Mouse (Mus musculus): ENCODE measurements at regions not wholly inside any gene's neighbourhood (a gene's known extent, or its start where the extent isn't known, plus 50 kb on each side); places are given as distances from the start of the nearest gene placed in this dataset.

DNA sequence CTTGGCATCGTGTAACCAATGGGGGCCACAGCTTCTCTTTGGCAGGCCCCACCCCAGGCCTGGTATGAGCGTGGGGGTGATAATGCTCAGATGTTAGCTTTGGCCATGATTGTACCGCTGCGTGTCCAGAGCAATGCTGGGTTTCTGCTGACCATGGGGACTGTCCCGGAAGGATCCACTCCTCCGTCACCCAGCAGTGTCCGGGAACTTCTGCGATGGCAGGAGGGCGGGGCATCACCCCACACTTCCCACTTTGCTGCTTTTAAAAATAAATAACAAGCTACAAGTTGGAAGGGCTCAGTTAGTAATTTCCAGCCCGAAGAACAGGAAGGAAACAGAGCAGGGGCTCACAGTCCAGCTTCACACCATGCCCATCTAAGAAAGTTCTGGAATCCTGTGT, 116.7 kb upstream of the Ptpn1 start:
- DNase-seq: no peak

DNA sequence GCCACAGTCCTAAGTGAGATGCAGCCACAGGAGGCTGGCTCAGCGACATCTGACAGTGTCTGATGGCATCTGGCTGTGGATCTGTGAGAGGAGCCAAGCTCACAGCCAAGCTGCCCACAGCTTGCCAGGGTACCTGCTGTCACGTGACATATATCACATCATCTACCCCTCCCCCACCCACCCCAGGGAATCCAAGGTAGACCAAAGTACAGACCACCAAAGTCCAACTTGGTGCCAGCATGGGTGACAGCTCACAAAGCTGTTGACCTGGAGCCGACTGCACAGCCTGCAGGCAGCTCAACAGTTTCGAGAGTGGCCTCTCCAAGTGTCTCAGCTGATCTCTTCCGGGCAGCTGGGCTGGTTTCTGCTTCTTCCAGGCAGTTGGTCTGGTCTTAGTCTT, 119.6 kb upstream of the Tmem189 start:
- DNase-seq: peak; percentile 47

DNA sequence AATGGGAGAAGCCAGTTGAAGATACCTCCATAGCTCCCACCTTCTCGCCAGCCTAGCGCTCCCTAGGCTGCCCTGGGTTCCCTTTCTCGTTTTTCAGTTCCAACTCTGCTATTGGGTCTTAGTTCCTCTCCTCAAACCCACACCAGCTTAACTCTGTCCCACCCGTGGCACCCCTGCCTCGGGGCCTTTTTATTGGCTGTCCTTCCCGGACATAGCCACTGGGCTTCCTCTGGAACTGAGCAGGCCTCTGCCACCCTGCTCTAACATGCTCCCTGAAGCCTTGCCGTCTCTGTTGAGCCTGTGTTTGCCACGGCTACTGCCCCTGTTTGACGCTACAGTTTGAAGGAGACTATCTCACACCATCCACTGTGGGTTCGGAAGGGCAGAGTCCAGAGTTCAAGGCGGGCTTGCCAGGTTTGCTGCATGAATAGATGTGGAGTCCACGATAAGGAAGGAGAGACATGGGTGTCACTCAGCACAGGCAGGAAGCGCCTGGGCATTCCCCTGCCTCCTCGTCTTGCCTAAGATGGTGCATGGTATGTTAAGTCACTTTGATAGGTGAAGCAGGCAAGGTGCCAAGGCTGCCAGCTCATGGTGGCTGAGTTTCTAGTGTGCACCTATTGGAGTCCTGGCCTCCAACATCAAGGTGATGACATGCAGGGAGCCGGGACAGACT, 116.1 kb upstream of the Tmem189 start:
- peak; percentile 82 for DNase-seq

DNA sequence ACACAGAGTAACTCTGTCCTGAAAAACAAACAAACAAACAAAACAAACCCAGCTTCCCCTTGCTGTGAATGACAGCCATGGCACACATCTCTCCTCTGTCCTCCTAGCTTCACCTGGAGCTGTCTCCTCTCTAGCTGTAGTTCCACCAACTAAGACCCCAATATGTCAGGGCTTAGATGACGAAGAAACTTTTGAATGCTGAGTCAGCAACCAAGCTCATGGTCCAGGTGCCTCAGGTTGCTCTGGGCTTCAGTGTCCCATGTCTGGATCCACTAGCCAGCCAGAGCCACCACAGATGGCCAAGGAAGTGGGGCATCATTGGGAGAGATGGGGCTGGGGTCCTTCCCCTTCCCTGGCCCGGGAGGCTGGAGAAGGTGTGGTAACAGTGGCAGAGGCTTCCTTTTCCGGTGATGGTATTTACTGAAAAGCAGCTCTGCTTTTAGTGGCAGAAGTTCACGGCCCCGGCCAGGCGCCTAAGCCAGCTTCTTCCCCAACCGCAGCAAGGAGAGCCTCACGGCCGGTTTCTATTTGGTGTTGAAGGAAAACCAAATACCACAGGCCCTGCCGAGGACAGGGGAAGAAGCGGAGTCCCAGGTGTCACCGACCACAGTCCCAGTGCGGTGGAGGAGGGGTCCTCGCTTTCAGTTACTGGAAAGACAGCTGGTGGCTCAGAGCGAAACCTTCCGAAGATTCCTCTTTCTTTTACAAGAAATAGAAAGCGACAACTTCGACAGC, 115.0 kb upstream of the Tmem189 start:
- DNase-seq: no peak

DNA sequence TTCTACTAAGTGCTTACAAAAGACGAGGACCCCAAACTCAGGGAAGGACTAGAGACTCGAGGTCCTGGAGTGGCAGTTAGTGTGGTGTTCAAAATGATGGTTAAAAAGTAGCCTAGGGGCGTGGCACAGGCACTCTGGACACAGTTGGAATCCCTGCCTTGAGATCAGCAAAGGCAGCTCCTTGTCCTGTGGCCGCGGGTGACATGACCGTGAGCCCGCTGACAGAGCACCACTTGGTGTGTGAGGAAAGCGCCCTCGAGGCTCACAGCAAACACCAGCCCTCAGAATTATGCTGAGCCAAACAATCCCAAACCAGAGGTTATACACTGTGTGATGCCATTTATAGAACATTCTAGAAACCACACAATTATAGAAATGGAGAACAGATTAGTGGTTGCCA, 112.9 kb upstream of the Tmem189 start:
- DNase-seq: no peak

DNA sequence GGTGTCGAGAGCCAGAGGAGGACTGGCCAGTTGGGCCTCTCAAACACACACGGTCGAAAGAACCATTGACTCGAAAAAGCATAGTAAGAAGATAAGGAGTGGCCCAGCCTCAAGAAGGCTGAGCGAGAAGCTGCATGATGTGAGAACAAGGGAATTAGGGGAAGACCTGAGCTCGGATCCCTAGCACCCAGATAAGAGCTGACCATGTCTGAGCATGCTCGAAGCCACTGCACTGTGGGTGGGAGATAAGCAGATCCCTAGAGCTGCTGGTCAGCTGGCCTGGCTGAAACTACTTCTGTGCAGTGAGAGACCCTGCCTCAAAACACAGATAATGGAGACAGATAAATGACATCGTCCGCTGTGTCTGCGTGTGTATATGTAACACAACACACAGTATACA, 111.8 kb upstream of the Tmem189 start:
- DNase-seq: no peak

DNA sequence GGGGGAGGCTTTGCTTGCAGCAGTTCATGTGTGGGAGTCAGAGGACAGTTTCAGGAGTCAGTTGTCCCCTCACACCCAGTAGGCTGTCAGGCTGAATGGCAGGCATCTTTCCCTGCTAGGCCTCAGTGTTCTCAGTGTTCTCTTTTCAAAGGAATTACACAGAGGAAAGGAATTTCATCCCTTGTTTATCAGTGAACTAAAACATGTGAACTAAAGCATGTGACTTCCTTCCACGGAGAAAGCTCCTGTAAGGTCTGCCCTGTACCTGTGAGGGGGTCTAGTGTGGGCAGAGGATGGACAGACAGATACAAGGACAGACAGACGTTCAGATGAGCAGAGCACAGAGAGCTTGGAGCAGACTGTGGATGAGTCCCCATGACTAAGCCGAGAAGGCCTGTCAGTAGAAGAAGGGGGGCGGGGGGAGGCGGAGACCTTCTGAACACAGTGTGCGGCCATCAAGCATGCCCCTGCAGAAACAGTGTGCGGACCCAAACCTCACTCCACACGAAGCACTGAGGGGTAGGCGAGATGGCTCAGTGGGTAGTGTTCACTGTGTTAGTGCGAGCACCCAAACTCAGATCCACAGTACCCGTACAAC, 111.1 kb upstream of the Tmem189 start:
- DNase-seq: no peak

DNA sequence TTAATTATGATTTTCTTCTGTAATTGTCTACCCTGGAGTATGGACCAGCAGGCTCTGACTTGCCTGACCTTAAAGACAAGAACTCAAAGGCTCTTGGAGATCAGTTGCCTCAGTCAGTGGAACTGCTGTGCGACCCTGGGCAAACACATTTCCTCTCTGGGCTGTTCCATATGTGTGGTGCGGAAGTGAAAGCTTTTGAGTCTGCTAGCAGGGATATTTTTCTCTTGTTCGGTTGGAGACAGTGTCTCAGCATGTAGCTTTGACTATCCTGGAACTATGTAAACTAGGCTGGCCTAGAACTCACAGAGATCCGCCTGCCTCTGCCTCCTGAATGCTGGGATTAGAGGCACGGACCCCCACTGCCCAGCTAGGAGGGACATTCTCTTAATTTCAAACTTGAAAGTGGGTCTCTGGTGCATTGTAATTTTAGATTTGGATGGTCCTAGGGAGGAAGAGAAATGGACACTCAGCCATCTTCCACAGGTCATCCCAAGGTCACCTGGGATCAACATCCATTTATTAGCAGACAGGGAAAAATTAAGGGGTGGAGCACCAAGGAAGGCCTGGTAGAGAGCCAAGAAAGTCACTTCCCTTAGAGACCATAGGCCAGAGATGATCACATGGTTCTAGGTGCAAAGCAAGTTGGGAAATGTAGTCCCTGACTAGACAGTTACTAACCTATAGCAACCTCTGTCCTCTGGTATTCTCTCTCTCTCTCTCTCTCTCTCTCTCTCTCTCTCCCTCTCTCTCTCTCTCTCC, 110.2 kb upstream of the Tmem189 start:
- DNase-seq: peak; percentile 55

DNA sequence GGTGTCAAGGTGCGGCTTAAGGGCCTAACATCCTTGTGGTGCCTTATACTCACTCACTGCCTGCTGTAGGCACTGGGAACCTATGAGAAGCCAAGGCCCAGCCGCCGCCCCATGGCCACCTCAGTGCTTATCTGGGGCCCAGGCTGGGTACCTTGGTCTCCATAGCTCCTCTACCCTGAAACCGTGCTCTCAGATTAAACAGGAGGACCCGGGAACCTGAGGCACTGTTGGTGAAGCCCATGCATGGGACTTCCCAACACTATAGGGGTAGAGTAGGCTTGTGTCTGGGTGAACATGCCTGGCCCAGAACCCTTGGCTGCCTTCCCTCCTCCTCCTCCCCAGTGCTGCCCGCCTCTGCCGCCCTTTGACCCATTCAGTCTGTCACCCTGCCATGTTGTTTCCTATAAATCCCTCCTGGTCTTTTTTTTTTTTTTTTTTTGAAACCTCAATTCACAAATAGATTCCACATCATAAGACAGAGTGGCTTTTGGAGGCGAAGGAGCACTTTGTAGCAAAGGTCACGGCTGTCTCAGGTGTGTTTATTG, 109.4 kb upstream of the Tmem189 start:
- DNase-seq: no peak

DNA sequence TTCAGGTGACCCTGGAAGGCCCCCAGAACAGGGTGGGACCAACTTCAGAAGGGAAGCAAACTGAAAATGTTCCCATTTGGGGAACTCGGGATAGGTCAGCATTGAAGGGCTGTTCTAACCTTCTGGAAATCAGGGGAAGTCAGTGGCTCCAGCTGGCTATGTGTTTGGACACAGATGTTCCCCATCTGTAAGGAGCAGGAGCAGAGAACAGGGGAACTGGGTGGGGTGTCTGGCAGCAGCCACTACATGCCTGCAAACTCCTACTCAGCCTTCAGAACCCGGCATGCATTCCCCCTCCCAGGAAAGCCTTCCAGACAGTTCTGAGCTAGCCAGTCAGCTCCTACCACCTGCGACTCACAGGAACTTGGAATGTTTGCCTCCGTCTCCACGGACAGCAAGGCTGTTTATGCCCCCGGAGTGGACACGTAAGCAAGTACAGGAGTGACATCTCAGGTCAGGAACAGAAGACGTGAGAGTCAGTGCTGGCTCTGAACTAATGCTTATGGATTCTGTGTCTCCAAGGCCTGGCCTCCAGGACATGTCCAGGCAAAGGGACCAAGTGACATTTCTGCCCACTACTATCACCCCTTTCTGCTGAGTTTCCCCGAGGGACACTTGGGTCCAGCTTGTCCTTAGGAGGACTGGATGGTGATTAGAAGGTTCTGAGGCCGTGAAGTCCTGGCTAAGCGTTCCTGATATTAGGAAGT, 108.6 kb upstream of the Tmem189 start:
- DNase-seq: no peak

DNA sequence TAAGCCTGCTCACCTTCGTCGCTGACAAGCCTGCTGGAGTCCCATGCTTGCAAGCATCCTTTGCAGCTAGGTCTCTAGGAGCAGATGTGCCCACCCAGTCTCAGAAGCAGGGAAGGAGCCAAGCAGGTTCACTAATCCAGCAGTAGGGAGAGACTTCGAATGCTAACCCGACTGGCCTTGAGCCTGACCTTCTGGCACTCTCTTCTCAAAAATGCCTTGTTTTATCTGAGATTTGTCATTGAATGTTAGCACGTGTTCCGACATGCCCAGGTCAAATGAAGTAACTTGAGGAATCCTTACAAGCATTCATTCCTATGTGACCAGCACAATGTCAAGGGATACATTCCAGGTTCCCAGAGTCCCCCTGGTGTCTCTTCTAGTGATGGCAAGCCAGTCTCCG, 105.9 kb upstream of the Tmem189 start:
- DNase-seq: no peak

DNA sequence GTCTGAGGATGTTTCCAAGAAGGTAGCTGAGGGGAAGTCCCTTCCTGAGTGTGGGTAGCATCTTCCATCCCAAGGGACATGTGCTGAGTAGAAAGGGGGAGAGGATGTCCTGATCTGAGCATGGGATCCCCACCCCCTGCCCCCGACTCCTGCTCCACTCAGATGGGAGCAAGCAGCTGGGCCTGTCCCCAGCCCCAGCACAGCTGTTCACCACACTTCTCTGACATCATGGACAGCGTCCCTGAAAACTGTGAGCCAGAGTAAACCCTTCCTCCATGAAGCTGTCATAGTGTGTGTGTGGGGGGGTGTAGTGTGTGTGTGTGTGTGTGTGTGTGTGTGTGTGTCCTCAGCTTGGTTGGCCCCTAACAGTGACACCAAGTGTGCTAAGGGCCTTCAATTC, 104.3 kb upstream of the Tmem189 start:
- no peak for DNase-seq

DNA sequence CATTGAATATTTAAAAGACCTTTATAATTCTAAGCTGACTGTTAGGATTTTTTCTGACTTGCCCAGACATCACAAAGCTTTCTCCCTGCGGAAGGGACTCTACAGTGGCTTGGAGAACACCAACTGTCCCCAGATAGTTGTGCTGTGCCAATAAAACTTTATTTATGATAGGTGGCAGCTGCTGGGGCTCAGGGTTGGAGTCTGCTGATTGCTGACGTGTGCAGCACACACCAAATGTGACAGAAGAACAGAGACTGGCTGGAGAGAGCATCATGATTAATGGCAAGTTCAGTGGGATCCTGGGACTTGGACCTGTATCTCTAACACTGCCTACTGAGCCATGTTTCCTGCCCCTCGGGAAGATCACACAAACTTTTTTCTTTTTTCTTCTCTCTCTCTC, 103.1 kb upstream of the Tmem189 start:
- peak; percentile 58 for DNase-seq

DNA sequence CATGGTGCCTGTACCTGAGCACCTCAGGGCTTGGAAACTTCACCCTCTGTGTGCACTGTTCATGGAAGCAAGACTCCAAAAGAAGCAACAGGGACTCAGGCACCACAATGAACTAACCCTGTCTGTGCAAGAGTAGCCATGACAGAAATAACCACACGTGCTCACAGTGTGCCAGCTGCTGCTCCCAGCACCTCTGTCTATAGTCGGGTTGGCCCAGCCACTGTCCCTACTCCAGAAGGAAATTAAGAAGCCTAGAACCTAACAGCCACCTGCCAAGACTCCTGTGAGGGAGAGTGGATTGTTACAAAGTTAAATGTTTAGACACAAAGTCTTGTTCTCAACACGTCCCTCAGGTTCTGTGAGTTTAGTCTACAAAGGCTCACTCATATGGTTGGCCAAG, 102.7 kb upstream of the Tmem189 start:
- no peak for DNase-seq

DNA sequence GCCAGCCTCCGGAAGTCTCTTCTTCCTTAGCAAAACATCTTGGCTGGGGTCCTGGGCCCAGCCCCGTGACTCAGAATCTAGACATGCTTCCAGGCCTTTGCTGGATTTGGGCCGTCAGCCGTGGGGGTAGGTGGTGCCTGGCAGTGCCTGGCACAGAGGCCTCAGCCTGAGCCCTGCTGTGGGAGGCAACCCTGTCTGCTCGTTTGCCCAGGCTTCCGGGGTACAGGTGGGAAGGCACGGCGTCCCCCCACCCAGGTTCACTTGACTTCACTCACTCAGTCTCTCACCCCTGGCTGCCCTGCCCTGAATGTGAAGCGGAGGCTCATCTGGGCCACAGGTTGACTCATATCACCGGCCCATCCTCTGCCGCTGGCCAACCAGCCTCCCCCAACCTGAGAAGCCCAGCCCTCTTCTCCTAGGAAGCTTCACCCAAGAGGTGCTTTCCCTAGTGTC, 99.9 kb upstream of the Tmem189 start:
- DNase-seq: no peak

DNA sequence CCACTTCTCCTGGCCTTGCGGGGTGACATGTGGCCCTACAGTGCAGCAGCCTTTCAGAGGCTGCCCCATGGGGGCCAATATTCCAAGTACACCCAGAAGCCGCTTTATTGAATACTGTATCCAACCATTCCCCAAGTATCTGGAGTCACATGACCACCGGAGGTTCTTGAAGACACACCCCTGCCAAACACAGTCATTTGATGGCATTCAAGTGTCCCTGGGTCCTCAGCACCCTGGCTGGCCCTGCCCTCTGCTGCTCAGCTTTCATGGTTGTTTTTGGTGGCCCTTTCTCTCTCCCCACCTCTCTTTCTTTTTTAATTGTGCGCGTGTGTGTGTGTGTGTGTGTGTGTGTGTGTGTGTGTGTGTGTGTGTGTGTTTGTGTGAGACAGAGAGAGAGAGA, 97.3 kb upstream of the Tmem189 start:
- DNase-seq: no peak

DNA sequence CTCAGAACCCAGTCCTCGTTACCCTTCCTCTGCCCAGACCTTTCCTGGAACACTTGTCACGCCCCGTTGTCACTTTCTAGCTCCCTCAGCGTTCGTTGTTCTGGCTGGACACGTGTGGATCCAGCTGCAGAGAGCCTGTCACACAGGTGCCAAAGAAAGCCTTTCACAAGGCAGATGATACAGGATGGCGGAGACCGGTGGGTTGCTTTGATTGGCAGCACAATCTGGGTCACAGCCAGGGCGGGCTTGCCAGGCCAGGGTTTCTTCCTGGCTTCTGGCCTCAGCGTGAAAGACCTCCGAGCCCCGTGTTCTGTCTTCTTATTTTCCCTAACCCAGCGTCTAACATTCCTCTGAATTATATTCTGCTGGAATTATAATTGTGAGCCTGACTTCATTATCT, 94.7 kb upstream of the Tmem189 start:
- no peak for DNase-seq

DNA sequence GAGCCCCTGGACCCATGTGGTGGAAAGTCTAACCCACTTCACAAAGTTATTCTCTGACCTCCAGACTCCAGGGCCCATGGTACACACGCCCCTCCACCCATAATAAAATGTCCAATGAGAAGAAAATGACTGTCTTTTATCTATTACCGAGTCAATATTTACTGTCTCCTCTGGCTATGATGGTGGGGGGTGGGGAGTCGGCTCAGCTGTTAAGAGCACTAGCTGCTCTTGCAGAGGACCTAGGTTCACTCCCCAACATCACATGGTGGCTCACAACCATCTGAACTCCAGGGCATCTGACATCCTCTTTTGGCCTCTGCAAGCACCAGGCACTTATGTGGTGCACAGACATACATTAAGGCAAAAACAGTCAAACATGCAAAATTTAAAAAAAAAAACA, 93.8 kb upstream of the Tmem189 start:
- DNase-seq: no peak

DNA sequence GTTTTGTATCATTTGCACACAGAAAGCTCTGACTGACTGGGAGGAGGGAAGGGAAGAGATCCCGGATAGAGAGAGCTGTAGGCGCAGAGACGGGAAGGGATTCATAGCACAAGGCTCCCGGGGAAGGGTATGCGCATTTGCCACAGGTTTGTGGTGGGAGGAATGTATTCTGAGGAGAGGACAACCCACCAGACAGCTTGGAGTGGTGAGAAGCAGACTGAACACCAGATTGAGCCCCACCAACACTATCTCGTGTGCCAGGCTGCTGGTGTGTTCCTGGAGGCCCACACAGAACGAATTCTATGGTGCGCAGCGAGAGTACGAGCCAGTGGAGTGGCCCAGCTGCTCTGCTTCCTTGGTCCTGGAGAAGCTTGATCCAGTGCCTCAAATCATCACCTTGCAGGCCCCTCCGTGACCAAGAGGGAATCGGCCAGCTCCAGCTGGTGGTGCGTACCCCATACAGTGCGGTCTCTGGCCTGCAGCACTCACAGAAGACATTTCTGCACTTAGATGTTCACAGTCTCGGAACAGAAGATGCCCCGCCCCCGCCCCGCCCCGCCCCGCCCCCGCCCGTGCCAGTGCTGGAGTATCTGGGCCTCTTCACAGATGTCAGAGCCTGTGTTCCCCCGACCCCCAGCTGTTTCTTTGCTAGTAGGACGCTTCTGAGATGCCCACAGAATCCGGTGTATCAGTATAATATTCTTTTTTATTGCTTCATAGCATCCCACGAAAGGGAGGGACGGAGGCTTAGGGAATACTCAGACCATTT, 92.8 kb upstream of the Tmem189 start:
- no peak for DNase-seq

DNA sequence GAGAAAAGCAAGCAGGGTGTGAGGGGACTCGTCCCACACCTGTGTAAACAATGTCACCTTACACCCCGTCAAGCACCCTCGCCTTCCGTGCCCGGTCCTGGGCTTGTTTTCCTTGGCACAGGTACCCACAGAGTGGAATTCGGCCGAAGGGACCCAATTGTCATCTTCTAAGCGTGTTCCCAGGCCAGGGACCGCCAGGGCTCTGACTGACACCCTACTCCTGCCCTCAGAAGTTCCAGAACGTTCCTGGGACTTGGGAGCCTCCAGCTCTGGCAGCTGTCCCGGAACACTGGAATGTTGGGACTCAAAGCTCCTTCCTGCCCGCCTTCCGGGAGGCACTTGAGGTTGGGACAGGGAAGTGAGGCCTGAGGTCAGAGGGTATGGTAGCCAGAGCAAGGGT, 91.9 kb upstream of the Tmem189 start:
- peak; percentile 88 for DNase-seq

DNA sequence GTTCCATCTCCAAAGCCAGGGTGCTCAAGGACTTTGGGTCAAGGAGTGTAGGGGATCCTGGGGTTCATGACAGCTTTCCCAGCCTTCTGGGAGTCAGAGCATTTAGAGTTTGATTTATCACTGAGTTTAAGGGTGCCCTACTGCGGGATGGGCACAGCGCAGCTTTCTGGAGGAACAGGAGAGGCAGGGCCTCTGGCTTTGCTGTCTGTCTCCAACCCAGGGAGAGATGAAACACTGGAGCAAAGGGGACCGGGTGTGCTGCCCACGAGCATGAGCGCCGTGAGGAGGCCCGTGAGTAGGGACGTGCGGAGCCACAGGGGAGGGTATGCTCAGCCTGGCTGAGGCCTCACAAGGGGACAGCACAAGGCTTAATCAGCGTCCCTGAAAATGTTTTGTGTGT, 89.1 kb upstream of the Tmem189 start:
- no peak for DNase-seq

DNA sequence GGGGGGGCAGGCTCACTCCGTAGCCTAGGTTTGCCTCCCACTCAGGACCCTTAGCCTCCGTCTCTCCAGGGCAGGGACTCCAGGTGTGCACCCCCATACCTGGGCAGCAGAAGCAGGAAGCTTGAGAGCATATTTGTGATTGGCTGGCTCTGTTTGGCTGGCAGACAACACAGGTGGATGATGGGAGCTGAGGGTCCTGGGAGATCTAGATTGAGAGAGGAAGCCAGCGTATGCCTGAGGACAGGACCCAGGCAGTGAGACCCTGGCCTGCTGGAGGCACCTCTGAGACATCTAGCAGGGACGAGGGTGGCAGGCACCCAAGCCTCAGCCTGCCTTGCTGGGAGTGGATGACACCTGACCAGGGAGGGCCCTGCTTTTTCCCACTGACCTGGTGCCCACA, 88.6 kb upstream of the Tmem189 start:
- no peak for DNase-seq
